Mouse (Mus musculus) MEL (cell line): ENCODE results near the gene Cdc42ep4.

ENCODE experiments used
- POLR2AphosphoS2 ChIP-seq: IDR thresholded peaks from 2 replicates; pipeline ENCODE4 v1.6.1; 2011; ENCODE audit warnings: low read length, improper control_type of control experiment
- ZNF384 ChIP-seq: IDR thresholded peaks from 2 replicates; pipeline ENCODE4 v1.6.1; 2012; ENCODE audit warnings: low read depth, mild to moderate bottlenecking, inconsistent platforms, low read length, improper control_type of control experiment

DNA sequence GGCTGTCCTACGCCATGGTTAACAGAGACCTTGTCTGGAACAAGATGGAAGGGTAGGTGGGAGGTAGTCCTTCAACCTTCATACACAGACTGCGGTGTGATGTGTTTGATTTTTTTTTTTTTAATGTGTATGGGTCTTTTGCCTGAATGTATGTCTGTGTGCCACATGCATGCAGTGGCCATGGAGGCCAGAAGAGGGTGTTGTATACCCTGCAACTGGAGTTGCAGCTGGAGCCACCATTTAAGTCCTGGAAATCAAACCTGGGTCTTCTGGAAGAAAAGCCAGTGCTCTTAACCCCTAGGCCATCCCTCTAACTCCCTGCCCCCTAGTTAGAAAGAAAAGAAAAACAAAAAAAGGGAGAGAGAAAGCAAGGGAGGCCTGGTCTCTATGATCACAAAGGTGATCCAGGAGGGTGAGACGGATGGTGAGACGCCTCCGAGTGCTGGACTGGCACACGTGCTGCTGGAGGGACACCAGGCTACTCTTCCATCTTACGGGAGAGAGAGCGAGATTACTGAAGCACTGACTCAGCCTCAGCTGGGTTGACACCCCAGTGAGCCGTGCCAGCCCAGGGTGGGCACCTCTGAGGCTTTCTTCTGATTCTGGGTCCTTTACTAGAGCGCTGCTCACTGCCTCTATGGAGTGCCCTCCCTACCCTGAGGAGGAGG lies 19.6 kb downstream of the Cdc42ep4 start:
- TF ChIP-seq POLR2AphosphoS2 (no peak), ZNF384 (no peak)
